Mouse (Mus musculus): Measurements from ENCODE around the gene Prex1. TPM values are rescaled to one million over a fixed set of nuclear protein-coding genes. Genes with fewer than 3 reads are reported as not detected.

Gene Prex1
- polyA plus RNA-seq, 1 experiment = 38.8 TPM

- WGBS = 56% methylated on average over 11 of the region's 11 CpGs
- Histone ChIP-seq H3K4me3 (replicated peaks; ENCODE audit: control insufficient read depth, low read depth, low read length) (no peak overlapping the region), H3K27ac (ENCODE audit: control insufficient read depth, insufficient read depth, low read depth, low read length, poor library complexity) (no peak overlapping the region), H3K4me1 (ENCODE audit: control insufficient read depth, insufficient read depth, low read length) (peaks cover 10% of the 10 kb centered on the region)
- no peak for TF ChIP-seq CTCF (IDR thresholded peaks at IDR 0.05; ENCODE audit: control insufficient read depth, insufficient read depth, low read length)
- TF ChIP-seq POLR2A (IDR thresholded peaks at IDR 0.05; ENCODE audit: borderline replicate concordance, control insufficient read depth, low read depth, low read length) = no peak
Measured at GRCm38 (mm10) chr2:166541112-166541928, 172.3 kb downstream of the Prex1 start.

GRCm38 (mm10) chr2:166540216-166540615 lies 173.4 kb downstream of the Prex1 start:
- peaks cover 7% of the 10 kb centered on the region for H3K4me1 ChIP-seq (ENCODE audit: control insufficient read depth, insufficient read depth, low read length)
- H3K4me3 ChIP-seq (replicated peaks; ENCODE audit: control insufficient read depth, low read depth, low read length) = no peak overlapping the region
- 56% methylated on average over 1 of the region's 1 CpGs for WGBS
- no peak overlapping the region for H3K27ac ChIP-seq (ENCODE audit: control insufficient read depth, insufficient read depth, low read depth, low read length, poor library complexity)
- TF ChIP-seq POLR2A (IDR thresholded peaks at IDR 0.05; ENCODE audit: borderline replicate concordance, control insufficient read depth, low read depth, low read length) = no peak
- TF ChIP-seq CTCF (IDR thresholded peaks at IDR 0.05; ENCODE audit: control insufficient read depth, insufficient read depth, low read length) = no peak

GRCm38 (mm10) chr2:166536896-166537295 lies 176.7 kb downstream of the Prex1 start:
- H3K4me1 ChIP-seq (ENCODE audit: control insufficient read depth, insufficient read depth, low read length) = peaks cover 4% of the 10 kb centered on the region
- no peak overlapping the region for H3K4me3 ChIP-seq (replicated peaks; ENCODE audit: control insufficient read depth, low read depth, low read length)
- H3K27ac ChIP-seq (ENCODE audit: control insufficient read depth, insufficient read depth, low read depth, low read length, poor library complexity) = no peak overlapping the region
- WGBS = 71% methylated on average over 3 of the region's 3 CpGs
- TF ChIP-seq POLR2A (IDR thresholded peaks at IDR 0.05; ENCODE audit: borderline replicate concordance, control insufficient read depth, low read depth, low read length) (no peak), CTCF (IDR thresholded peaks at IDR 0.05; ENCODE audit: control insufficient read depth, insufficient read depth, low read length) (no peak)

- Histone ChIP-seq H3K4me3 (replicated peaks; ENCODE audit: control insufficient read depth, low read depth, low read length) (no peak overlapping the region), H3K4me1 (ENCODE audit: control insufficient read depth, insufficient read depth, low read length) (peaks cover 4% of the 10 kb centered on the region), H3K27ac (ENCODE audit: control insufficient read depth, insufficient read depth, low read depth, low read length, poor library complexity) (no peak overlapping the region)
- TF ChIP-seq POLR2A (IDR thresholded peaks at IDR 0.05; ENCODE audit: borderline replicate concordance, control insufficient read depth, low read depth, low read length) = no peak
- no peak for TF ChIP-seq CTCF (IDR thresholded peaks at IDR 0.05; ENCODE audit: control insufficient read depth, insufficient read depth, low read length)
- 85% methylated on average over 11 of the region's 11 CpGs for WGBS
Measured at GRCm38 (mm10) chr2:166535519-166535918, 178.1 kb downstream of the Prex1 start.

- 66% methylated on average over 9 of the region's 9 CpGs for WGBS
- Histone ChIP-seq H3K4me3 (replicated peaks; ENCODE audit: control insufficient read depth, low read depth, low read length) (no peak overlapping the region), H3K4me1 (ENCODE audit: control insufficient read depth, insufficient read depth, low read length) (no peaks in the 10 kb centered on the region), H3K27ac (ENCODE audit: control insufficient read depth, insufficient read depth, low read depth, low read length, poor library complexity) (no peak overlapping the region)
- TF ChIP-seq CTCF (IDR thresholded peaks at IDR 0.05; ENCODE audit: control insufficient read depth, insufficient read depth, low read length) = no peak
- no peak for TF ChIP-seq POLR2A (IDR thresholded peaks at IDR 0.05; ENCODE audit: borderline replicate concordance, control insufficient read depth, low read depth, low read length)
Measured at GRCm38 (mm10) chr2:166526204-166526603, 187.4 kb downstream of the Prex1 start.

- 86% methylated on average over 10 of the region's 10 CpGs for WGBS
- Histone ChIP-seq H3K27ac (ENCODE audit: control insufficient read depth, insufficient read depth, low read depth, low read length, poor library complexity) (no peak overlapping the region), H3K4me1 (ENCODE audit: control insufficient read depth, insufficient read depth, low read length) (no peaks in the 10 kb centered on the region), H3K4me3 (replicated peaks; ENCODE audit: control insufficient read depth, low read depth, low read length) (no peak overlapping the region)
- no peak for TF ChIP-seq CTCF (IDR thresholded peaks at IDR 0.05; ENCODE audit: control insufficient read depth, insufficient read depth, low read length)
- no peak for TF ChIP-seq POLR2A (IDR thresholded peaks at IDR 0.05; ENCODE audit: borderline replicate concordance, control insufficient read depth, low read depth, low read length)
Measured at GRCm38 (mm10) chr2:166523156-166523890, 190.3 kb downstream of the Prex1 start.

- H3K4me3 ChIP-seq (replicated peaks; ENCODE audit: control insufficient read depth, low read depth, low read length) = no peak overlapping the region
- TF ChIP-seq POLR2A (IDR thresholded peaks at IDR 0.05; ENCODE audit: borderline replicate concordance, control insufficient read depth, low read depth, low read length) = no peak
- TF ChIP-seq CTCF (IDR thresholded peaks at IDR 0.05; ENCODE audit: control insufficient read depth, insufficient read depth, low read length) = no peak
- WGBS = 76% methylated on average over 15 of the region's 15 CpGs
- no peak overlapping the region for H3K27ac ChIP-seq (ENCODE audit: control insufficient read depth, insufficient read depth, low read depth, low read length, poor library complexity)
- no peaks in the 10 kb centered on the region for H3K4me1 ChIP-seq (ENCODE audit: control insufficient read depth, insufficient read depth, low read length)
Measured at GRCm38 (mm10) chr2:166522612-166523120, 191.0 kb downstream of the Prex1 start.

Data from bone marrow, adult 2 months (tissue).